Mouse (Mus musculus) cerebellum, adult 2 months (tissue): Measurements from ENCODE around the gene Kcng1. TPM values are rescaled to one million over a fixed set of nuclear protein-coding genes. Genes with fewer than 3 reads are reported as not detected.
A peak's percentile ranks its signal among the peaks of the same experiment; 100 is the strongest.

Experiments
- DNase-seq, 2 experiments: peaks; one replicate each; pipeline ENCODE4 v3.0.0; 2021
- H3K27ac ChIP-seq: fragments of 200-500 bp; 2 replicates; pipeline ENCODE4 v1.5.1; 2012; ENCODE audit warnings: low read length, control low read depth, inconsistent platforms; ENCODE audit not compliant: insufficient read depth
- H3K27me3 ChIP-seq: fragments of 200-500 bp; 2 replicates; pipeline ENCODE4 v1.6.1; 2012; ENCODE audit warnings: inconsistent platforms, mild to moderate bottlenecking, low read length, moderate library complexity; ENCODE audit not compliant: control insufficient read depth, insufficient read depth
- H3K4me1 ChIP-seq: fragments of 200-500 bp; 2 replicates; pipeline ENCODE4 v1.6.1; 2011; ENCODE audit warnings: low read length; ENCODE audit not compliant: control insufficient read depth, insufficient read depth
- H3K4me3 ChIP-seq: fragments of 200-500 bp; replicated peaks from 2 replicates; pipeline ENCODE3; 2011; ENCODE audit warnings: mild to moderate bottlenecking, low read depth, low read length, control low read depth; ENCODE audit not compliant: insufficient read depth
- CTCF ChIP-seq: fragments of 200-500 bp; IDR thresholded peaks from 2 replicates; pipeline ENCODE4 v1.5.1; 2011; ENCODE audit warnings: low read depth, mild to moderate bottlenecking, control low read depth, low read length, moderate library complexity, borderline replicate concordance; ENCODE audit not compliant: insufficient read depth
- POLR2A ChIP-seq: fragments of 200-500 bp; IDR thresholded peaks from 2 replicates; pipeline ENCODE4 v1.6.1; 2011; ENCODE audit warnings: low read length, control low read depth, borderline replicate concordance; ENCODE audit not compliant: insufficient read depth
- WGBS: fragments of 180-500 bp; shearing (Covaris S2); methylation state at CpG from one replicate; pipeline ENCODE4 v1.1.7; 2018; 5-methylcytosine and 5-hydroxymethylcytosine counted together
- polyA plus RNA-seq: library from polyadenylated mRNA; depleted of rRNA; stranded (reverse); fragments of >200 nt; gene quantifications from 2 replicates; pipeline ENCODE4 v1.2.3, GENCODE M21; 2012

Gene Kcng1
- polyA plus RNA-seq, 1 experiment: 1.5 TPM

GRCm38 (mm10) chr2:168285143-168285542, 3.6 kb upstream of the Kcng1 start:
- WGBS: 86% methylated on average over 6 of the region's 6 CpGs
- no peaks in the 10 kb centered on the region for H3K4me1 ChIP-seq
- H3K4me3 ChIP-seq: no peak overlapping the region
- no peak for DNase-seq
- H3K27me3 ChIP-seq: no peaks in the 10 kb centered on the region; the same call in 1 of the 2 replicates
- TF ChIP-seq CTCF: no peak
- no peak for TF ChIP-seq POLR2A
- H3K27ac ChIP-seq: no peak overlapping the region

DNA sequence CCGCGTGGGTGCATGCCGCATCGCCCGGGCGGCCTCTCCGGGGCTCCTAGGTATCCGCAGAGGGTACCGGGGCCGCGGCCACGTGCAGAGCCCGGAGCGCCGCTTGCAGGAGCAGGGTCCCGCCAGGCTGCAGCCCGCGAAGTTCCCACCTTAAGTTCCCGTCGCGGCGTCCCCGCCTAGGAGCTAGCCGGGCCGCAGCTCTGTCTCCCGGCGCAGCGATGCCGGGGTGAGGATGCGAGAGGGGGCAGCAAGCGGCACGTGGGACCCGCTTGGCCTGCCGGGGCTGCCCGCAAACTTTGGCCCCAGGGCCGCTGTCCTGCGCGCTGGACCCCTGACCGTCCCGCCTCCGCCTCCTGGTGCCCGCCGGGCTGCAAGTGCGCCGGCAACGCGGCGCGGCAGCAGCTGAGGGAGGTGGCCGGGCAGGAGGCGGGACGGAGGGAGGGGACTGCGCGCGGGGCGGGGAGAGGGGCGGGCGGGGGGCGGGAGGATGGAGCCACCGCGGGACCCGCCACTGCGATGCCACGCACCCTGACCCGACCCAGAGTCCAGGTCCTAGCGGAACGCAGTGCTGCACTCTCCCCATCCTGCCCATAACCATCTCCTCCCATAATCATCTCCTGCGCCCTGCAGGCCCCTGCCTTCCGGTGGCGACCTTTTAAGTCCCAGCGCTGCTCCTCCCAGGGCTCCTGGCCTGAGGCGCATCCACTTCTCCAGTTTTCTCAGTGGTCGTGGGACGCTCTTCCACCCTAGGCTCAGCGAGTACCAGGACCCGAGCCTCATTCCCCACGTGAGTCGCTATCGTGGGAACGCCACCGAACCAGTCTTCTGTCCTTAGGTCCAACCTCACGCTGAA, 581 bp downstream of the Kcng1 start:
- 2% methylated on average over 73 of the region's 82 CpGs for WGBS
- no peak for TF ChIP-seq POLR2A
- peak overlapping the region; percentile 39 for H3K4me3 ChIP-seq
- H3K27ac ChIP-seq: no peak overlapping the region
- H3K27me3 ChIP-seq: no peaks in the 10 kb centered on the region; the same call in 1 of the 2 replicates
- no peaks in the 10 kb centered on the region; the same call in 1 of the 2 replicates for H3K4me1 ChIP-seq
- DNase-seq: no peak

- WGBS: 10% methylated on average over 11 of the region's 11 CpGs
- Histone ChIP-seq H3K27me3 (no peaks in the 10 kb centered on the region), H3K27ac (no peak overlapping the region), H3K4me1 (no peaks in the 10 kb centered on the region), H3K4me3 (no peak overlapping the region)
- DNase-seq: peak; percentile 29 to 61
- TF ChIP-seq CTCF (peak; percentile 77), POLR2A (no peak)
These were observed 7.1 kb downstream of the Kcng1 start for GRCm38 (mm10) chr2:168274374-168274935.

DNA sequence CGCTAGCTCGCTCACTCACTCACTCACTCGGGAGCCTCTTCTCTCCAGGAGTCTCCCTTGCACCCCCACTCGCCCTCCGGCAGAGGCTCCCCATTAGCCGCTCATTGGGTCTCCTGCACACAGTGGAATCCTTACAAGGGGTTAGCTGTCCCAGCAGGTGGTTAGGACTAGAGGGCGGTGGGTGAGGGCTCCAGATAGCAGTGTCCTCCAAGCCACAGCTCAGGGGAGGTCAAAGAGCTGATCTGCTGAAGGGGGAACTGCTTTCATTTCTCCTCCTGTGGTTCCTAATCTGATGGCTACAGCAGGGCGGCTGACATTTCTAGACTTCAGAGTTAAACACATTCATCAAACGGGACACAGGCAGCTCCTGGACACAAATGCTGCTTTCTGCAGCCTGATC, 8.1 kb downstream of the Kcng1 start:
- Histone ChIP-seq H3K27me3 (no peaks in the 10 kb centered on the region), H3K4me1 (no peaks in the 10 kb centered on the region), H3K27ac (no peak overlapping the region), H3K4me3 (no peak overlapping the region)
- 69% methylated on average over 9 of the region's 9 CpGs for WGBS
- TF ChIP-seq CTCF: no peak
- no peak for TF ChIP-seq POLR2A
- DNase-seq: no peak

DNA sequence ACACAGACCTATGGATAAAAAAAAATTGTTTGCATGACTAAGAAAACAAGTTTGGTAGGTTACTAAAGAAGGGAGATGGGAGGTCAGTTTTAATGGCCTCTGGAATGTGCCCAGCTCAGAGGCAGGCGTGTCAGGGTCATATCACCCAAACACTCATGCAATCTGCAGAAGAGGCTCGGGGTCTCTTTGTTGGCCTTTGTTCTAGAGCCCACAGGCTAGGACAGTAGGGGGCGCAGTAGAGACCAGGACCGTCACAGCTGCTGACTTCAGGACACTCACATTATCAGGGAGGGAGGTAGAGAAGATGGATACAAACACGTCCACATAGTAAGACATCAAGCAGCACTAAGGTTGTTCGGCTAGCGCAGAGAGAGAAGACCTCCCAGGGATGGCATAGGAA, 13.5 kb downstream of the Kcng1 start:
- no peak overlapping the region for H3K4me3 ChIP-seq
- TF ChIP-seq POLR2A: no peak
- peak; percentile 38; the same call in 1 of the 2 replicates for TF ChIP-seq CTCF
- no peaks in the 10 kb centered on the region for H3K4me1 ChIP-seq
- H3K27me3 ChIP-seq: no peaks in the 10 kb centered on the region
- 43% methylated on average over 7 of the region's 7 CpGs for WGBS
- no peak overlapping the region for H3K27ac ChIP-seq
- DNase-seq: no peak

GRCm38 (mm10) chr2:168260900-168261299, 20.6 kb downstream of the Kcng1 start:
- H3K27me3 ChIP-seq: no peaks in the 10 kb centered on the region
- H3K4me3 ChIP-seq: no peak overlapping the region
- TF ChIP-seq CTCF (no peak), POLR2A (no peak)
- no peak overlapping the region for H3K27ac ChIP-seq
- 93% methylated on average over 10 of the region's 10 CpGs for WGBS
- no peak for DNase-seq
- H3K4me1 ChIP-seq: no peaks in the 10 kb centered on the region

DNA sequence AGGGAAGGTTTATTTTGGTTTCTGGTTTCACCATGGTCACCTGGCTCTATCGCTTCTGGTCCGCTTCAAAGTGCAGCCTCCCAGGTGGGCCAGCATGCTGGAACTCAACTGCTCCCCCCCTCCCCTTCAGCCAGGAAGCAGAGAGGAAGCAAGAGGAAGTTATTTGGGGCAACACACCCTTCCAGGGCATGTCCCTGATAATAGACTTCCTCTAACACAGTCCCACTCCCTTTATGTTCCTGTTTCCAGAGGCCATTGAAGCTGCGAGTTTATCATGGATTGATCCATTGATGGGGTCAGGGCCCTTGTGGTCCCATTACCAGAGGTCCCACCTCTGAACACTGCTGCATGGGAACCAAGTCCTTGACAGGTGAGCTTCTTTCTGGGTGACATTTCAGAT, 21.4 kb downstream of the Kcng1 start:
- WGBS: 92% methylated on average over 3 of the region's 3 CpGs
- Histone ChIP-seq H3K27me3 (no peaks in the 10 kb centered on the region), H3K27ac (no peak overlapping the region), H3K4me1 (no peaks in the 10 kb centered on the region), H3K4me3 (no peak overlapping the region)
- TF ChIP-seq CTCF (no peak), POLR2A (no peak)
- no peak for DNase-seq

- 58% methylated on average over 8 of the region's 8 CpGs for WGBS
- no peaks in the 10 kb centered on the region for H3K4me1 ChIP-seq
- DNase-seq: no peak
- H3K27ac ChIP-seq: no peak overlapping the region
- H3K4me3 ChIP-seq: no peak overlapping the region
- no peak for TF ChIP-seq CTCF
- H3K27me3 ChIP-seq: no peaks in the 10 kb centered on the region
These were observed 22.5 kb downstream of the Kcng1 start for GRCm38 (mm10) chr2:168259046-168259445.
